Mouse (Mus musculus): ENCODE results near the gene Men1. TPM values are rescaled to one million over a fixed set of nuclear protein-coding genes. Genes with fewer than 3 reads are reported as not detected.

The Men1 gene
- polyA plus RNA-seq, 1 experiment from 2014 or later = 96.2 TPM

DNA sequence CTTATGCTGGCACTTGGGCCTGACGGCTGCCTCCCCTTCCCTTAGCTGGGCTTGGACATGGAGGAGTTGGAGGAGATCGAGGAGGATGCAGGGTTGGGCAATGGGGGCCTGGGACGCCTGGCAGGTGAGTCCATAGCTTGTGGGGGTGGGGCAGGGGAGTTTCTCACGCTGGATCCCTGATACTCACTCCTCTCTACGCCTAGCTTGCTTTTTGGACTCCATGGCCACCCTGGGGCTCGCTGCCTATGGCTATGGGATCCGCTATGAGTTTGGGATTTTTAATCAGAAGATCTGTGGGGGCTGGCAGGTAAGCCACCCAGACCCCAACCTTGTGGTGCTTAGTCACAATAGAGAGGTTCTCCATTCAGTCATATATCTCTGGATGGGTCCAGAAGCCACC, 51.0 kb downstream of the Men1 start:
- ATAC-seq (ENCODE audit: low FRiP score, low TSS enrichment) = no peak
- Histone ChIP-seq H3K4me2 (replicated peaks; ENCODE audit: low read depth, low read length) (peak overlapping the region; percentile 45), H3K4me1 (ENCODE audit: insufficient read depth, low read length) (peaks cover 59% of the 10 kb centered on the region), H3K9me3 (ENCODE audit: low read length) (no peaks in the 10 kb centered on the region), H3K27ac (ENCODE audit: low read length) (no peak overlapping the region), H3K9ac (replicated peaks; ENCODE audit: low read length) (no peak overlapping the region), H3K4me3 (ENCODE audit: low read length) (0 out of 2 replicates have a peak overlapping the region, but pooled peaks have one; percentile 20), H3K27me3 (ENCODE audit: insufficient read depth, low read length) (no peaks in the 10 kb centered on the region), H3K36me3 (ENCODE audit: insufficient read depth, low read length) (no peaks in the 10 kb centered on the region)
- 82% methylated on average over 7 of the region's 7 CpGs for WGBS

DNA sequence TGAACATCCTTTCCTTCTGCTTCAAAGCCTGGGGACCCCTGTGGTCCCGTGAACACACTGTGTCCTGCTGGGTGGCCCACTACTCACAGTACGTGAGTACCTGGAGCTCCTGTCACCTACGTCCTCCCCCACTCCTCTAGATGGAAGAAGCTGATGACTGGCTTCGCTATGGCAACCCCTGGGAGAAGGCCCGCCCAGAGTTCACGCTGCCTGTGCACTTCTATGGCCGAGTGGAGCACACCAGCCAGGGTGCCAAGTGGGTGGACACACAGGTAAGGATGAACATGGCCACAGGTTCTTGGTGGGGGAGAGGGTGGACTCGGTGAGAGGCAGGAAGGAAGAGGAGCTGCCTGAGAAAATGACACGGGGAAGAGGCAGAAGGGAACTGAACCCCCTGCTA, 51.5 kb downstream of the Men1 start:
- no peaks in the 10 kb centered on the region for H3K27me3 ChIP-seq (ENCODE audit: insufficient read depth, low read length)
- H3K9ac ChIP-seq (replicated peaks; ENCODE audit: low read length) = no peak overlapping the region
- 51% methylated on average over 9 of the region's 9 CpGs for WGBS
- no peaks in the 10 kb centered on the region for H3K36me3 ChIP-seq (ENCODE audit: insufficient read depth, low read length)
- H3K9me3 ChIP-seq (ENCODE audit: low read length) = no peaks in the 10 kb centered on the region
- no peak overlapping the region for H3K27ac ChIP-seq (ENCODE audit: low read length)
- no peak overlapping the region for H3K4me3 ChIP-seq (ENCODE audit: low read length)
- ATAC-seq (ENCODE audit: low FRiP score, low TSS enrichment) = no peak
- peaks cover 59% of the 10 kb centered on the region for H3K4me1 ChIP-seq (ENCODE audit: insufficient read depth, low read length)
- H3K4me2 ChIP-seq (replicated peaks; ENCODE audit: low read depth, low read length) = no peak overlapping the region; the same call in 1 of the 2 replicates

DNA sequence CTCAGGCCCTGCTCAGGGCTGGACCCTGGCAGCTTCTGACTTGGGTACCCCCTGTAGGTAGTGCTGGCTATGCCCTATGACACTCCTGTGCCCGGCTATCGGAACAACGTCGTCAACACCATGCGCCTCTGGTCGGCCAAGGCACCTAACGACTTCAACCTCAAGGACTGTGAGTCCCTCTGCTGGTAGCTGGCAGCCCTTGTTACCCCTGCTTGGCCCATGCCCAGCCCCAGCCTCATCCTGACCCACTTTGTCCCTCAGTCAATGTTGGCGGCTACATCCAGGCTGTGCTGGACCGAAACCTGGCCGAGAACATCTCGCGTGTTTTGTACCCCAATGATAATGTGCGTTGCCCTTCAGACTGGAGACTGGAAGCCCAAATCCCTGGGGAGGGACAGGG, 53.2 kb downstream of the Men1 start:
- no peak overlapping the region for H3K4me3 ChIP-seq (ENCODE audit: low read length)
- H3K4me2 ChIP-seq (replicated peaks; ENCODE audit: low read depth, low read length) = no peak overlapping the region
- peaks cover 54% of the 10 kb centered on the region for H3K4me1 ChIP-seq (ENCODE audit: insufficient read depth, low read length)
- H3K36me3 ChIP-seq (ENCODE audit: insufficient read depth, low read length) = no peaks in the 10 kb centered on the region
- no peaks in the 10 kb centered on the region for H3K9me3 ChIP-seq (ENCODE audit: low read length)
- no peak overlapping the region for H3K9ac ChIP-seq (replicated peaks; ENCODE audit: low read length)
- WGBS = 84% methylated on average over 13 of the region's 13 CpGs
- H3K27me3 ChIP-seq (ENCODE audit: insufficient read depth, low read length) = no peaks in the 10 kb centered on the region
- no peak for ATAC-seq (ENCODE audit: low FRiP score, low TSS enrichment)
- no peak overlapping the region for H3K27ac ChIP-seq (ENCODE audit: low read length)

DNA sequence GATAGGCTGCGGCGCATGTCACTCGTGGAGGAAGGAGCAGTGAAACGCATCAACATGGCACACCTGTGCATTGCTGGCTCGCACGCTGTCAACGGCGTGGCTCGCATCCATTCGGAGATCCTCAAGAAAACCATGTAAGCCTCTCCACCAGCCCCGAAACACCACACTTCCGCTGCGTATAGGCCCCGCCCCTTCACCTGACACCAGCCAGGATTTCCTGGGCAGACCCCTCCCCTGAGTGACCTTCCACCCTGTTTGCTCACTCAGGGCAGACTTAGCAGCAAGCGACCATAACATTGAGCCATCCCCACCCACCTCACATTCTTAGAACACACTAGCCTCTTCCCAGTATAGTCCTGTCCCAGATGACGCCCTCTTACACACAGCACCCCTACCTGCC, 55.0 kb downstream of the Men1 start:
- 9% methylated on average over 16 of the region's 16 CpGs for WGBS
- peak overlapping the region; percentile 62 for H3K4me2 ChIP-seq (replicated peaks; ENCODE audit: low read depth, low read length)
- H3K27ac ChIP-seq (ENCODE audit: low read length) = no peak overlapping the region
- no peaks in the 10 kb centered on the region for H3K27me3 ChIP-seq (ENCODE audit: insufficient read depth, low read length)
- H3K36me3 ChIP-seq (ENCODE audit: insufficient read depth, low read length) = no peaks in the 10 kb centered on the region
- peak; percentile 39; the same call in 1 of the 2 replicates for ATAC-seq (ENCODE audit: low FRiP score, low TSS enrichment)
- H3K4me1 ChIP-seq (ENCODE audit: insufficient read depth, low read length) = peaks cover 36% of the 10 kb centered on the region
- no peaks in the 10 kb centered on the region for H3K9me3 ChIP-seq (ENCODE audit: low read length)
- H3K9ac ChIP-seq (replicated peaks; ENCODE audit: low read length) = peak overlapping the region; percentile 58
- H3K4me3 ChIP-seq (ENCODE audit: low read length) = peak overlapping the region; percentile 40

DNA sequence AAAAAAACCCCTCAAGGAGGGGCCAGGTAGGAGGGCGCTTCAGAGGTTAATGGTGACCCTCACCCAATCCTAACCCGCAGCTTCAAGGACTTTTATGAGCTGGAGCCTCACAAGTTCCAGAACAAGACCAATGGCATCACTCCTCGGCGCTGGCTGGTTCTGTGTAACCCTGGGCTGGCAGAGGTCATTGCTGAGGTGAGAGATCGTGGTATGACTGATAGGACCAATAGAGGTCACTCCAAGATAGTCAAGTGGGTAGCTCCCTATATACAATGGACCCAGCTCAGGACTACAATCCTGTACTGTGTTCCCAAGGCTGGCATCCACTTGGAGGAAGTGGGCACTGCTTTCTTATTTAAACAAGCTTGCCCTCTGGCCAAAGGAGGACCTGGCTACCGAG, 55.5 kb downstream of the Men1 start:
- peak overlapping the region; percentile 40; the same call in 1 of the 2 replicates for H3K4me3 ChIP-seq (ENCODE audit: low read length)
- H3K27me3 ChIP-seq (ENCODE audit: insufficient read depth, low read length) = no peaks in the 10 kb centered on the region
- peak overlapping the region; percentile 62; the same call in 1 of the 2 replicates for H3K4me2 ChIP-seq (replicated peaks; ENCODE audit: low read depth, low read length)
- H3K9ac ChIP-seq (replicated peaks; ENCODE audit: low read length) = no peak overlapping the region
- no peak for ATAC-seq (ENCODE audit: low FRiP score, low TSS enrichment)
- H3K27ac ChIP-seq (ENCODE audit: low read length) = no peak overlapping the region
- H3K4me1 ChIP-seq (ENCODE audit: insufficient read depth, low read length) = peaks cover 32% of the 10 kb centered on the region
- H3K9me3 ChIP-seq (ENCODE audit: low read length) = no peaks in the 10 kb centered on the region
- no peaks in the 10 kb centered on the region for H3K36me3 ChIP-seq (ENCODE audit: insufficient read depth, low read length)
- 43% methylated on average over 6 of the region's 6 CpGs for WGBS

Small RNA genes within 50 kb of the gene (microRNA-seq; reads per million reads assigned to microRNA genes)
- not detected for gene Mir6989

Other genes starting within 250 kb of the Men1 start
- gene Cdca5, start 250.0 kb upstream of the Men1 start, polyA plus RNA-seq (2015; fragmentation: Nextera tagmentation; extraction: Ambion mirVana) = 43.6 and 45.2 TPM in 2 replicates
- 0.28 and 0.35 TPM in 2 replicates for gene AC131692.1, start 240.6 kb upstream of the Men1 start, polyA plus RNA-seq (2015; fragmentation: Nextera tagmentation; extraction: Ambion mirVana)
- 0.40 and 0.47 TPM in 2 replicates for gene Naaladl1, start 229.2 kb upstream of the Men1 start, polyA plus RNA-seq (2015; fragmentation: Nextera tagmentation; extraction: Ambion mirVana)
- gene Sac3d1, start 216.3 kb upstream of the Men1 start, polyA plus RNA-seq (2015; fragmentation: Nextera tagmentation; extraction: Ambion mirVana) = 42.3 and 43.7 TPM in 2 replicates
- gene Snx15, start 206.7 kb upstream of the Men1 start, polyA plus RNA-seq (2015; fragmentation: Nextera tagmentation; extraction: Ambion mirVana) = 33.3 and 36.2 TPM in 2 replicates
- 0.47 and 0.84 TPM in 2 replicates for gene Batf2, start 194.0 kb upstream of the Men1 start, polyA plus RNA-seq (2015; fragmentation: Nextera tagmentation; extraction: Ambion mirVana)
- gene Arl2, start 193.4 kb upstream of the Men1 start, polyA plus RNA-seq (2015; fragmentation: Nextera tagmentation; extraction: Ambion mirVana) = 111 and 113 TPM in 2 replicates
- gene Majin, start 150.6 kb upstream of the Men1 start, polyA plus RNA-seq (2015; fragmentation: Nextera tagmentation; extraction: Ambion mirVana) = not detected in 2 replicates
- 0.73 and 1.4 TPM in 2 replicates for gene Gpha2, start 108.6 kb upstream of the Men1 start, polyA plus RNA-seq (2015; fragmentation: Nextera tagmentation; extraction: Ambion mirVana)
- 27.5 and 31.0 TPM in 2 replicates for gene Ppp2r5b, start 99.1 kb upstream of the Men1 start, polyA plus RNA-seq (2015; fragmentation: Nextera tagmentation; extraction: Ambion mirVana)
- 12.1 and 13.1 TPM in 2 replicates for gene Atg2a, start 93.3 kb upstream of the Men1 start, polyA plus RNA-seq (2015; fragmentation: Nextera tagmentation; extraction: Ambion mirVana)
- gene Ehd1, start 58.3 kb upstream of the Men1 start, polyA plus RNA-seq (2015; fragmentation: Nextera tagmentation; extraction: Ambion mirVana) = 84.2 and 89.5 TPM in 2 replicates
- 0.80 and 1.5 TPM in 2 replicates for gene Cdc42bpg, start 28.5 kb upstream of the Men1 start, polyA plus RNA-seq (2015; fragmentation: Nextera tagmentation; extraction: Ambion mirVana)
- 25.9 and 28.7 TPM in 2 replicates for gene Map4k2, start 6.2 kb downstream of the Men1 start, polyA plus RNA-seq (2015; fragmentation: Nextera tagmentation; extraction: Ambion mirVana)
- gene Sf1, start 28.7 kb downstream of the Men1 start, polyA plus RNA-seq (2015; fragmentation: Nextera tagmentation; extraction: Ambion mirVana) = 132 and 150 TPM in 2 replicates
- 36.2 and 38.3 TPM in 2 replicates for gene Pygm, start 49.4 kb downstream of the Men1 start, polyA plus RNA-seq (2015; fragmentation: Nextera tagmentation; extraction: Ambion mirVana)
- gene Rasgrp2, start 64.4 kb downstream of the Men1 start, polyA plus RNA-seq (2015; fragmentation: Nextera tagmentation; extraction: Ambion mirVana) = 105 and 121 TPM in 2 replicates
- gene Nrxn2, start 83.8 kb downstream of the Men1 start, polyA plus RNA-seq (2015; fragmentation: Nextera tagmentation; extraction: Ambion mirVana) = 6.0 and 6.2 TPM in 2 replicates
- gene Slc22a12, start 208.1 kb downstream of the Men1 start, polyA plus RNA-seq (2015; fragmentation: Nextera tagmentation; extraction: Ambion mirVana) = 27.4 and 27.7 TPM in 2 replicates

Data from kidney, embryonic 16.5 days (tissue).